Mouse (Mus musculus) small intestine, adult 2 months (tissue): Measurements from ENCODE around the gene Rnf24. TPM values are rescaled to one million over a fixed set of nuclear protein-coding genes. Genes with fewer than 3 reads are reported as not detected.
"Not testable (repeated sequence)": the region's sequence is repeated elsewhere in the genome, so short reads cannot be mapped to it uniquely, and the experiment has no call there.

Source experiments
- H3K27ac ChIP-seq: fragments of 200-500 bp; 2 replicates; pipeline ENCODE4 v1.5.1; 2012; ENCODE audit warnings: low read depth, low read length, control low read depth, inconsistent platforms; ENCODE audit not compliant: insufficient read depth
- H3K27me3 ChIP-seq: fragments of 200-500 bp; 2 replicates; pipeline ENCODE4 v1.6.1; 2012; ENCODE audit warnings: mild to moderate bottlenecking, moderate library complexity, low read length, inconsistent platforms; ENCODE audit not compliant: control insufficient read depth, insufficient read depth
- H3K36me3 ChIP-seq: fragments of 200-500 bp; 2 replicates; pipeline ENCODE4 v1.6.1; 2012; ENCODE audit warnings: mild to moderate bottlenecking, low read length, control low read depth, inconsistent platforms; ENCODE audit not compliant: control insufficient read depth, insufficient read depth
- H3K4me1 ChIP-seq: fragments of 200-500 bp; 2 replicates; pipeline ENCODE4 v1.6.1; 2012; ENCODE audit warnings: low read length, inconsistent platforms, mixed read lengths; ENCODE audit not compliant: control insufficient read depth, insufficient read depth, insufficient read length
- H3K4me3 ChIP-seq: fragments of 200-500 bp; 2 replicates; pipeline ENCODE4 v1.5.1; 2012; ENCODE audit warnings: low read depth, mild to moderate bottlenecking, control low read depth, inconsistent platforms, low read length, moderate library complexity
- CTCF ChIP-seq: fragments of 200-500 bp; IDR thresholded peaks from 2 replicates; pipeline ENCODE4 v1.5.1; 2012; ENCODE audit warnings: low read depth, mild to moderate bottlenecking, control low read depth, inconsistent platforms, low read length, moderate library complexity, mixed read lengths; ENCODE audit not compliant: insufficient replicate concordance, insufficient read length; ENCODE audit errors: extremely low read depth
- POLR2A ChIP-seq: fragments of 200-500 bp; IDR thresholded peaks from 2 replicates; pipeline ENCODE4 v1.6.1; 2012; ENCODE audit warnings: low read depth, mild to moderate bottlenecking, control low read depth, inconsistent platforms, low read length, moderate library complexity
- WGBS: fragments of 180-500 bp; shearing (Covaris S2); methylation state at CpG from one replicate; pipeline ENCODE4 v1.1.7; 2018; 5-methylcytosine and 5-hydroxymethylcytosine counted together
- polyA plus RNA-seq: library from polyadenylated mRNA; depleted of rRNA; stranded (reverse); fragments of >200 nt; gene quantifications from 2 replicates; pipeline ENCODE4 v1.2.3, GENCODE M21; 2012

Gene Rnf24
- polyA plus RNA-seq, 1 experiment, result 3.9 TPM

GRCm38 (mm10) chr2:131344449-131344848 is 8.2 kb downstream of the Rnf24 start:
- TF ChIP-seq POLR2A, result no peak
- TF ChIP-seq CTCF, result no peak
- Histone ChIP-seq H3K36me3 (no peaks in the 10 kb centered on the region), H3K4me3 (no peak overlapping the region), H3K27ac (no peak overlapping the region), H3K4me1 (no peaks in the 10 kb centered on the region), H3K27me3 (no peaks in the 10 kb centered on the region)
- WGBS, result 82% methylated on average over 3 of the region's 3 CpGs

- H3K36me3 ChIP-seq, result no peaks in the 10 kb centered on the region
- WGBS, result 73% methylated on average over 6 of the region's 6 CpGs
- no peak overlapping the region for H3K4me3 ChIP-seq
- no peak overlapping the region for H3K27ac ChIP-seq
- no peaks in the 10 kb centered on the region for H3K4me1 ChIP-seq
- H3K27me3 ChIP-seq, result no peaks in the 10 kb centered on the region
- TF ChIP-seq CTCF (no peak), POLR2A (no peak)
Observed at GRCm38 (mm10) chr2:131337602-131338001, 15.1 kb downstream of the Rnf24 start.

- Histone ChIP-seq H3K27ac (no peak overlapping the region), H3K4me3 (no peak overlapping the region), H3K4me1 (peaks cover 2% of the 10 kb centered on the region; the same call in 1 of the 2 replicates), H3K36me3 (no peaks in the 10 kb centered on the region), H3K27me3 (no peaks in the 10 kb centered on the region)
- TF ChIP-seq CTCF (no peak), POLR2A (no peak)
- 87% methylated on average over 3 of the region's 3 CpGs for WGBS
Observed at GRCm38 (mm10) chr2:131330548-131330947, 22.1 kb downstream of the Rnf24 start.

GRCm38 (mm10) chr2:131328981-131329380 is 23.7 kb downstream of the Rnf24 start:
- TF ChIP-seq POLR2A (no peak), CTCF (no peak)
- H3K27me3 ChIP-seq, result no peaks in the 10 kb centered on the region
- H3K4me3 ChIP-seq, result no peak overlapping the region
- 65% methylated on average over 1 of the region's 1 CpGs for WGBS
- peaks cover 2% of the 10 kb centered on the region; the same call in 1 of the 2 replicates for H3K4me1 ChIP-seq
- H3K36me3 ChIP-seq, result no peaks in the 10 kb centered on the region
- H3K27ac ChIP-seq, result 0 out of 2 replicates have a peak overlapping the region, but pooled peaks have one; percentile 1

- WGBS, result 58% methylated on average over 3 of the region's 3 CpGs
- TF ChIP-seq POLR2A (no peak), CTCF (no peak)
- no peak overlapping the region for H3K27ac ChIP-seq
Observed at GRCm38 (mm10) chr2:131326044-131326443, 26.6 kb downstream of the Rnf24 start.

GRCm38 (mm10) chr2:131323675-131324074 is 29.0 kb downstream of the Rnf24 start:
- Histone ChIP-seq H3K27ac (no peak overlapping the region), H3K27me3 (no peaks in the 10 kb centered on the region), H3K36me3 (no peaks in the 10 kb centered on the region), H3K4me1 (no peaks in the 10 kb centered on the region), H3K4me3 (no peak overlapping the region)
- WGBS, result 71% methylated on average over 1 of the region's 1 CpGs
- TF ChIP-seq CTCF (no peak), POLR2A (no peak)

More at GRCm38 (mm10) chr2:131326044-131326443, 26.6 kb downstream of the Rnf24 start:
- no peak overlapping the region for H3K4me3 ChIP-seq
- H3K4me1 ChIP-seq, result peaks cover 2% of the 10 kb centered on the region; the same call in 1 of the 2 replicates
- H3K27me3 ChIP-seq, result no peaks in the 10 kb centered on the region
- no peaks in the 10 kb centered on the region for H3K36me3 ChIP-seq

- 12% methylated on average over 3 of the region's 3 CpGs for WGBS
- H3K27ac ChIP-seq, H3K4me3 ChIP-seq, H3K36me3 ChIP-seq, H3K27me3 ChIP-seq, H3K4me1 ChIP-seq: not testable (repeated sequence)
Observed at GRCm38 (mm10) chr2:131321192-131321591, 31.5 kb downstream of the Rnf24 start.

GRCm38 (mm10) chr2:131319401-131319800 is 33.3 kb downstream of the Rnf24 start:
- Histone ChIP-seq H3K27me3 (no peaks in the 10 kb centered on the region), H3K4me3 (no peak overlapping the region), H3K36me3 (no peaks in the 10 kb centered on the region), H3K27ac (no peak overlapping the region), H3K4me1 (no peaks in the 10 kb centered on the region)
- 94% methylated on average over 6 of the region's 6 CpGs for WGBS
- TF ChIP-seq CTCF, result no peak
- TF ChIP-seq POLR2A, result no peak
